17 mouse cellular contexts compared by ENCODE assay signal in the genomic region with DNA sequence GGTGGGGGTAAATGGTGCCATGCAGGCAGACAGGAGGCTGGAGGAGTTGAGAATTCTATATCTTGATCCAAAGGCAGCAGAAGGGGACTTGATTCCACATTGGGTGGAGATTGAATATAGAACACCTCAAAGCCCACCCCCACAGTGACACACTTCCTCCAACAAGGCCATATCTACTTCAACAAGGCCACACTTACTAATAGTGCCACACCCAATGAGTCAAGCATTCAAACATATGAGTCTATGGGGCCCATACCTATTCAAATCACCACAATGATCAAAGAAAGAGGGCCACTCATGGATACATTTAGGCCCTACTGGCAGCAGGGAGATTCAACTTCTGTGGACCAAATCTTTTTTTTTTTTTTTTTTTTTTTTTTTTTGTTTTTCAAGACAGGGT.
"Had no signal": no experiment of that assay in that cellular context is flagged by ENCODE, and none has a peak within 500 bp of the region (broad histone marks: within the 10 kb centered on the region; RNA-seq: fewer than 3 reads in every experiment).

No protein-coding gene starts in this region.

- DNase-seq: lung, adult 18-20 months; lung, embryonic 14.5 days; lung, postnatal 10 days; lung, postnatal 4 days; midbrain, embryonic 14.5 days; right cerebral cortex, postnatal 14 days; right cerebral cortex, postnatal 4 days; spleen, adult 18-20 months; thymus, adult 18-20 months; thymus, postnatal 14 days; thymus, postnatal 36 days had no signal

- ATAC-seq: midbrain, embryonic 16.5 days had no signal

- H3K27ac ChIP-seq: midbrain, embryonic 10.5 days; midbrain, embryonic 12.5 days; neural tube, embryonic 13.5 days; neural tube, embryonic 15.5 days had no signal

- H3K4me1 ChIP-seq: midbrain, embryonic 10.5 days; midbrain, embryonic 12.5 days; neural tube, embryonic 13.5 days; neural tube, embryonic 15.5 days had no signal

- H3K36me3 ChIP-seq: midbrain, embryonic 10.5 days; midbrain, embryonic 12.5 days; neural tube, embryonic 13.5 days; neural tube, embryonic 15.5 days had no signal

- H3K4me3 ChIP-seq: midbrain, embryonic 10.5 days; midbrain, embryonic 12.5 days; myocyte; neural tube, embryonic 13.5 days; neural tube, embryonic 15.5 days had no signal

- H3K4me2 ChIP-seq: lung, embryonic 14.5 days; midbrain, embryonic 12.5 days; neural tube, embryonic 13.5 days; neural tube, embryonic 15.5 days had no signal

- H3K27me3 ChIP-seq: midbrain, embryonic 12.5 days; neural tube, embryonic 13.5 days; neural tube, embryonic 15.5 days had no signal

- H3K9ac ChIP-seq: lung, embryonic 14.5 days; midbrain, embryonic 12.5 days; neural tube, embryonic 13.5 days; neural tube, embryonic 15.5 days had no signal
